Mouse (Mus musculus) midbrain, embryonic 16.5 days (tissue): ENCODE measurements around the gene Krt27. TPM values are rescaled to one million over a fixed set of nuclear protein-coding genes. Genes with fewer than 3 reads are reported as not detected.

ENCODE experiments used
- ATAC-seq: fragments of 200-750 bp; cut with Nextera tagmentation; 2 replicates; pipeline ENCODE4 v1.8.0; 2017; ENCODE audit warnings: moderate TSS enrichment
- H3K27ac ChIP-seq: fragments of 300-500 bp; sonication (generic); 2 replicates; pipeline ENCODE4 v1.5.1; 2014; ENCODE audit warnings: mild to moderate bottlenecking, low read length, mixed read lengths
- H3K27me3 ChIP-seq: fragments of 300-500 bp; sonication (generic); 2 replicates; pipeline ENCODE4 v1.6.1; 2014; ENCODE audit warnings: low read depth, low read length, mixed read lengths; ENCODE audit not compliant: control insufficient read depth, insufficient read depth
- H3K36me3 ChIP-seq: fragments of 300-500 bp; sonication (generic); 2 replicates; pipeline ENCODE4 v1.6.1; 2014; ENCODE audit warnings: mild to moderate bottlenecking, low read length, moderate library complexity, mixed read lengths; ENCODE audit not compliant: control insufficient read depth, insufficient read depth
- H3K4me1 ChIP-seq: fragments of 300-500 bp; sonication (generic); 2 replicates; pipeline ENCODE4 v1.6.1; 2014; ENCODE audit warnings: mild to moderate bottlenecking, low read length, mixed read lengths; ENCODE audit not compliant: control insufficient read depth, insufficient read depth
- H3K4me2 ChIP-seq: fragments of 300-500 bp; sonication (generic); 2 replicates; pipeline ENCODE4 v1.6.1; 2014; ENCODE audit warnings: mild to moderate bottlenecking, low read length, mixed read lengths
- H3K4me3 ChIP-seq: fragments of 300-500 bp; sonication (generic); 2 replicates; pipeline ENCODE4 v1.5.1; 2014; ENCODE audit warnings: low read depth, mild to moderate bottlenecking, low read length, moderate library complexity, mixed read lengths
- H3K9ac ChIP-seq: fragments of 300-500 bp; sonication (generic); 2 replicates; pipeline ENCODE4 v1.6.1; 2014; ENCODE audit warnings: low read depth, low read length, mixed read lengths
- H3K9me3 ChIP-seq: fragments of 300-500 bp; sonication (generic); replicated peaks from 2 replicates; pipeline ENCODE4 v1.6.1; 2014; ENCODE audit warnings: mild to moderate bottlenecking, low read length, mixed read lengths; ENCODE audit not compliant: control insufficient read depth, poor library complexity, severe bottlenecking
- WGBS: fragments of 180-500 bp; shearing (Covaris S2); extraction: QIAGEN DNeasy Blood & Tissue Kit; methylation state at CpG from one replicate; pipeline ENCODE4 v1.1.7; 2014; 5-methylcytosine and 5-hydroxymethylcytosine counted together
- polyA plus RNA-seq: library from polyadenylated mRNA; unstranded; fragments of >200 nt; fragmentation: Nextera tagmentation; extraction: Ambion mirVana; gene quantifications from 2 replicates; pipeline ENCODE4 v1.2.1, GENCODE M21; 2015

The Krt27 gene
- polyA plus RNA-seq, 1 experiment from 2014 or later, result not detected

DNA sequence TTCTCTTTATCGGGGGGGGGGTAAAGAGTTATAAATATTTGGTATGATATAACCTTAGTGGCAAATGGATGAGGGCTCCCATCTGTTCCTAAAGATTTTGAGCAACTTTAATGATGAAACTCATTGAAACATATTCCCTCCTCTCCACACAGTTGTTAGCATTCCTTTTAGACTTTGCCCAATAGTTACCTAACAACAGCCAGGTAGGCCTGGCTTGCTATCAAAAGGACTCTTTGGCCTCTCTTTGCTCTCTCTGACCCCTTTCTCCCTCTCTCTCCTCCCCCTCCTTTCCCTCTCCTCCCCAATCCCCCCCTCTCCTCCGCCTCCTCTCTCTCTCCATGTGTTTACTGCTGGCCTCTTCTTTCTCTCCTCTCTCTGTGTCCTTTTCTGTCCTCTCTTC is 36.3 kb downstream of the Krt27 start:
- Histone ChIP-seq H3K4me1 (no peaks in the 10 kb centered on the region), H3K36me3 (no peaks in the 10 kb centered on the region), H3K9me3 (no peaks in the 10 kb centered on the region), H3K9ac (no peak overlapping the region), H3K27ac (no peak overlapping the region), H3K27me3 (no peaks in the 10 kb centered on the region), H3K4me2 (no peak overlapping the region), H3K4me3 (no peak overlapping the region)
- 86% methylated on average over 2 of the region's 2 CpGs for WGBS
- no peak for ATAC-seq

DNA sequence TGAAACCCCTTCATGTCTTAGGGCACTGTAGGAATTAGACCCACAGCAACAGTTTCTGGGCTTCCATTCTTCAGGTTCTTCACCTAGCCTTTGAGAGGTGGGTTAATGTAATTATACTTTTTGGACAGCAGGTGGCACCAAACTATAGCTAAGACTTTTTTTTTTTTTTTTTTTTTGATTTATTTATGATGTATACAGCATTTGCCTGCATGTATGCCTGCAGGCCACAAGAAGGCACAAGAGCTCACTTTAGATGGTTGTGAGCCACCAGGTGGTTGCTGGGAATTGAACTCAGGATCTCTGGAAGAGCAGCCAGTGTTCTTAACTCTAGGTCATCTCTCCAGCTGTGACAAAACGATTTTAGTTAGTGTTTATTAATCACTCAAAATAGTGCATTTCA is 40.0 kb downstream of the Krt27 start:
- no peak overlapping the region for H3K9ac ChIP-seq
- 100% methylated on average over 1 of the region's 1 CpGs for WGBS
- no peaks in the 10 kb centered on the region for H3K9me3 ChIP-seq
- H3K27ac ChIP-seq, result no peak overlapping the region
- no peak for ATAC-seq
- H3K36me3 ChIP-seq, result no peaks in the 10 kb centered on the region
- H3K4me2 ChIP-seq, result no peak overlapping the region
- H3K4me1 ChIP-seq, result no peaks in the 10 kb centered on the region
- H3K4me3 ChIP-seq, result no peak overlapping the region
- no peaks in the 10 kb centered on the region for H3K27me3 ChIP-seq

DNA sequence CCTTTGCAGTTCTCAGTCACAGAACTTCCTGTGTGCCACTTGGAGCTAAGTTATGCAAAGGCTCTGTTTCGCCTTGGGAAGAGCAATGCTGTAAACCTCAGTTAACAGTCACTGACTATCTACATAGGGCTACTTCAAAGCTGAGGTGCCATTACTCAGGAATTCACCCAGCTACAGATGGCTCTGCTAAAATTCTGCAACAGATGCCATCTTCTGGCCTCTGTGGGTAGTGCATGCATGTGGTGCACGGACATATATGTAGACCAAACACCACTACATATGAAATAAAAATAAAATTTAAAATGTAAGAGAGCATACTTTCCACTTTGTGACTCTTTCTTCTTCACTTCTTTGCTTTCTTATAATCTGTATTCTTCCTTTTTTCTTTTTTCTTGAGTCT is 43.3 kb downstream of the Krt27 start:
- Histone ChIP-seq H3K27me3 (no peaks in the 10 kb centered on the region), H3K4me2 (no peak overlapping the region), H3K9ac (no peak overlapping the region), H3K36me3 (no peaks in the 10 kb centered on the region), H3K27ac (no peak overlapping the region), H3K4me1 (no peaks in the 10 kb centered on the region), H3K4me3 (no peak overlapping the region), H3K9me3 (no peaks in the 10 kb centered on the region)
- 35% methylated on average over 2 of the region's 2 CpGs for WGBS
- no peak for ATAC-seq

Other genes with a start within 250 kb of the Krt27 start
- 0.15 TPM in 1 of 2 replicates, not detected in the other for gene Ccr7, start 196.0 kb downstream of the Krt27 start, polyA plus RNA-seq
- gene Smarce1, start 120.1 kb downstream of the Krt27 start, polyA plus RNA-seq, result 270 and 326 TPM in 2 replicates
- gene Krt222, start 107.0 kb downstream of the Krt27 start, polyA plus RNA-seq, result 8.2 and 11.3 TPM in 2 replicates
- not detected in 2 replicates for gene Krt24, start 65.8 kb downstream of the Krt27 start, polyA plus RNA-seq
- 0.14 and 0.29 TPM in 2 replicates for gene Krt25, start 28.2 kb downstream of the Krt27 start, polyA plus RNA-seq
- gene Krt26, start 13.1 kb downstream of the Krt27 start, polyA plus RNA-seq, result 0.19 TPM in 2 replicates
- 0.29 and 0.46 TPM in 2 replicates for gene Krt28, start 23.8 kb upstream of the Krt27 start, polyA plus RNA-seq
- gene Krt10, start 38.3 kb upstream of the Krt27 start, polyA plus RNA-seq, result 28.9 and 29.8 TPM in 2 replicates
- gene Krt12, start 71.2 kb upstream of the Krt27 start, polyA plus RNA-seq, result 0.14 TPM in 1 of 2 replicates, not detected in the other
- 0.21 and 0.34 TPM in 2 replicates for gene Krt20, start 87.0 kb upstream of the Krt27 start, polyA plus RNA-seq
- gene Krt23, start 142.0 kb upstream of the Krt27 start, polyA plus RNA-seq, result 0.11 TPM in 1 of 2 replicates, not detected in the other
- not detected in 2 replicates for gene Krt39, start 170.2 kb upstream of the Krt27 start, polyA plus RNA-seq
- not detected in 2 replicates for gene Krt40, start 192.1 kb upstream of the Krt27 start, polyA plus RNA-seq
- gene Krtap3-3, start 199.8 kb upstream of the Krt27 start, polyA plus RNA-seq, result not detected in 2 replicates
- not detected in 2 replicates for gene Krtap3-2, start 205.7 kb upstream of the Krt27 start, polyA plus RNA-seq
- gene Gm11939, start 208.4 kb upstream of the Krt27 start, polyA plus RNA-seq, result not detected in 2 replicates
- not detected in 2 replicates for gene Krtap3-1, start 215.5 kb upstream of the Krt27 start, polyA plus RNA-seq
- gene Krtap1-5, start 229.9 kb upstream of the Krt27 start, polyA plus RNA-seq, result not detected in 2 replicates
- not detected in 2 replicates for gene Krtap1-4, start 232.6 kb upstream of the Krt27 start, polyA plus RNA-seq
- gene Krtap1-3, start 240.2 kb upstream of the Krt27 start, polyA plus RNA-seq, result not detected in 2 replicates
- not detected in 2 replicates for gene Krtap9-3, start 247.0 kb upstream of the Krt27 start, polyA plus RNA-seq